Mouse (Mus musculus): ENCODE measurements around the gene 2310022A10Rik. TPM values are rescaled to one million over a fixed set of nuclear protein-coding genes. Genes with fewer than 3 reads are reported as not detected.

The 2310022A10Rik gene
- total and polyA plus RNA-seq, 2 experiments from 2014 or later: 8.7 to 28.1 TPM

- TF ChIP-seq CTCF (IDR thresholded peaks at IDR 0.05; ENCODE audit: low read depth): no peak
- DNase-seq: no peak
- no peak overlapping the region for H3K4me2 ChIP-seq (ENCODE audit: low read depth)
- no peak overlapping the region for H3K9ac ChIP-seq
- H3K27ac ChIP-seq (ENCODE audit: low read depth, low read length): no peak overlapping the region
- WGBS: 73% methylated on average over 5 of the region's 5 CpGs
- H3K4me3 ChIP-seq (ENCODE audit: low read depth, low read length): no peak overlapping the region
- ATAC-seq: no peak
- H3K36me3 ChIP-seq (ENCODE audit: insufficient read depth): peaks cover 19% of the 10 kb centered on the region
- H3K9me3 ChIP-seq (ENCODE audit: low read length): no peaks in the 10 kb centered on the region
- H3K4me1 ChIP-seq (ENCODE audit: insufficient read depth): peaks cover 24% of the 10 kb centered on the region
- no peaks in the 10 kb centered on the region for H3K27me3 ChIP-seq (ENCODE audit: insufficient read depth, low read length)
Measured at GRCm38 (mm10) chr7:27610871-27611270, 57.8 kb downstream of the 2310022A10Rik start.

GRCm38 (mm10) chr7:27612940-27613339 lies 59.9 kb downstream of the 2310022A10Rik start:
- 34% methylated on average over 4 of the region's 4 CpGs for WGBS
- no peak for ATAC-seq

DNA sequence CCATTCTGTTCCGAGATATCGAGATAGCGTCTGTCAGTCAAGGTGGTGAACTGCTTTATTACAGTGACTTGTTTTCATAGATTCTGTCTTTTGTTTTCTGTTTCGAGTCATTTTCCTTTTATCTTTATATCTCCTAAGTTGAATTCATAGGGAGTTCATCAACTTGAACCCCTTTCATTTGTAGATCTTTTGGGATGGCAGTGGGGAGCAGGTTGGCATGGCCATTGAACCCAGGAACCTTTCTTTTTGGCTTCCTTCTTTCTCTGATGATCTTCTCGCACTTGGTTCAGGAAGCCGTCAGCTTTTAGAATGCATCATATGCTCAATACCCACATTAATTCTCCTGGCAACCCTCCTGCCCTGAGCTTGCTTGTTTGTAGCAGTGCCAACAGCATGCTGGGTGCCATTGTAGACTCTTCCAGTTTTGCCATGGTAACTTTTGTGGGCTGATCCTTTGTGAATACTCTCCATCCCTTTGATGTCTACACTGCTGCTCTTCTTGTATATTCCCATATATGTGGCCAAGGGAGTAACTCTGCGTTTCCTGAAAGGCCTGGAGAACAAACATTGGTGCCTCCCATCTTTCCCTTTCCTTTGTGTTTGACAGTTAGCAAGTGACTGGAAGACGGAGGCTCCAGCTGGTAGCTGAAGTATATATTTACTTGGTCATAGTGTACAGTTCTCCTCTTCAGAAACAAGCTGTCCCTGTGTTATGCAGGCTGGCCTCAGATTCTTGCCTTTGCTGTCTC lies 60.9 kb downstream of the 2310022A10Rik start:
- Histone ChIP-seq H3K4me2 (ENCODE audit: low read depth) (no peak overlapping the region), H3K36me3 (ENCODE audit: insufficient read depth) (peaks cover 36% of the 10 kb centered on the region), H3K4me1 (ENCODE audit: insufficient read depth) (peaks cover 22% of the 10 kb centered on the region), H3K27me3 (ENCODE audit: insufficient read depth, low read length) (no peaks in the 10 kb centered on the region), H3K9ac (no peak overlapping the region), H3K27ac (ENCODE audit: low read depth, low read length) (peak overlapping the region; percentile 85), H3K4me3 (ENCODE audit: low read depth, low read length) (no peak overlapping the region), H3K9me3 (ENCODE audit: low read length) (no peaks in the 10 kb centered on the region)
- WGBS: 20% methylated on average over 8 of the region's 8 CpGs
- ATAC-seq (peak; percentile 84), DNase-seq (peak; percentile 81)
- no peak for TF ChIP-seq CTCF (IDR thresholded peaks at IDR 0.05; ENCODE audit: low read depth)

More at GRCm38 (mm10) chr7:27612940-27613339, 59.9 kb downstream of the 2310022A10Rik start:
- Histone ChIP-seq H3K4me3 (ENCODE audit: low read depth, low read length) (no peak overlapping the region), H3K4me2 (ENCODE audit: low read depth) (no peak overlapping the region), H3K27me3 (ENCODE audit: insufficient read depth, low read length) (no peaks in the 10 kb centered on the region), H3K4me1 (ENCODE audit: insufficient read depth) (peaks cover 22% of the 10 kb centered on the region), H3K27ac (ENCODE audit: low read depth, low read length) (peak overlapping the region; percentile 85; the same call in 1 of the 2 replicates), H3K36me3 (ENCODE audit: insufficient read depth) (peaks cover 37% of the 10 kb centered on the region), H3K9ac (no peak overlapping the region), H3K9me3 (ENCODE audit: low read length) (no peaks in the 10 kb centered on the region)
- TF ChIP-seq CTCF (IDR thresholded peaks at IDR 0.05; ENCODE audit: low read depth): no peak
- peak; percentile 6 for DNase-seq

DNA sequence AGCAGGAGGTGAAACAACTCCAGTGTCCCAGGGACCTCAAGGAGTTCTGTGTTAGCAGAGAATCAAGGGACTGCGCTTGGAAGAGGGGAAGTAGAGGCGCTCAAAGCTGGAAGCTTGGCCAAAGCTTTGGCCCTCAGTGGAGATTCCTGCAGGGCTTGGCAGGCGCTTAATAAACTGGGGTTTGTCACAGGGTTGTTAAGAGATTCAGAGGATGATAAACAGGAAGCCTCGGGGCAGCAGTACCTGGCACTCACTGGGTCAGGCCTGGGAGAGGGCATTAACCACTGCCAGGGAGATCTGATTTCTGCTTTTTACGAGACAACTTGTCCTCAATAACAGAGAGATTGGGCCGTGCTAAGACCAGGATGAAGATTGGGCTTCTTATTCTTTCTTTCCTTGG lies 68.0 kb downstream of the 2310022A10Rik start:
- no peak overlapping the region for H3K27ac ChIP-seq (ENCODE audit: low read depth, low read length)
- H3K4me3 ChIP-seq (ENCODE audit: low read depth, low read length): no peak overlapping the region
- no peak overlapping the region for H3K9ac ChIP-seq
- DNase-seq (peak; percentile 8), ATAC-seq (peak; percentile 23; the same call in 1 of the 2 replicates)
- H3K27me3 ChIP-seq (ENCODE audit: insufficient read depth, low read length): no peaks in the 10 kb centered on the region
- WGBS: 76% methylated on average over 6 of the region's 6 CpGs
- H3K4me1 ChIP-seq (ENCODE audit: insufficient read depth): no peaks in the 10 kb centered on the region
- no peaks in the 10 kb centered on the region for H3K9me3 ChIP-seq (ENCODE audit: low read length)
- no peak for TF ChIP-seq CTCF (IDR thresholded peaks at IDR 0.05; ENCODE audit: low read depth)
- H3K36me3 ChIP-seq (ENCODE audit: insufficient read depth): peaks cover 46% of the 10 kb centered on the region
- H3K4me2 ChIP-seq (ENCODE audit: low read depth): no peak overlapping the region

DNA sequence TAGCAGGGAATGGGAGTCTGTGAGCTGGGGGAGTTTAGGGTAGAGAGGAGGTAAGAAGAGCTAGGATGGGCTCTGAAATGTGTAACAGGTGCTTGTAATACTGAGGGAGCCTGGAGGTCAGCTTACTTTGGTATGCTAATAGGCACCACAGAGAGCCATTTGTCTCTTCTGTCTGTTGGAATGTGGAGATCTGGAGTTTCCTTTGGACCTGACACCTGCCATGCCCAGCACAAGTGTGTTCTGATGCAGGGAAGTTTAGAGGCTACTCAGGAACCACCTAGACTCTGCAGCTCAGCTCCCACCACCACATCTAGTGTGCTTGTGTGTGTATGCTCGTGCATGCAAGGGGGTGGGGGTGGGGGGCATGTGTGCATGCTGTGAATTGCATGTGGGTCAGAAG lies 69.2 kb downstream of the 2310022A10Rik start:
- DNase-seq (no peak), ATAC-seq (no peak)
- H3K9me3 ChIP-seq (ENCODE audit: low read length): no peaks in the 10 kb centered on the region
- no peaks in the 10 kb centered on the region for H3K4me1 ChIP-seq (ENCODE audit: insufficient read depth)
- H3K36me3 ChIP-seq (ENCODE audit: insufficient read depth): peaks cover 43% of the 10 kb centered on the region
- H3K27ac ChIP-seq (ENCODE audit: low read depth, low read length): no peak overlapping the region
- 82% methylated on average over 1 of the region's 1 CpGs for WGBS
- no peak overlapping the region for H3K9ac ChIP-seq
- no peak overlapping the region for H3K4me3 ChIP-seq (ENCODE audit: low read depth, low read length)
- H3K27me3 ChIP-seq (ENCODE audit: insufficient read depth, low read length): no peaks in the 10 kb centered on the region
- TF ChIP-seq CTCF (IDR thresholded peaks at IDR 0.05; ENCODE audit: low read depth): no peak
- H3K4me2 ChIP-seq (ENCODE audit: low read depth): no peak overlapping the region

DNA sequence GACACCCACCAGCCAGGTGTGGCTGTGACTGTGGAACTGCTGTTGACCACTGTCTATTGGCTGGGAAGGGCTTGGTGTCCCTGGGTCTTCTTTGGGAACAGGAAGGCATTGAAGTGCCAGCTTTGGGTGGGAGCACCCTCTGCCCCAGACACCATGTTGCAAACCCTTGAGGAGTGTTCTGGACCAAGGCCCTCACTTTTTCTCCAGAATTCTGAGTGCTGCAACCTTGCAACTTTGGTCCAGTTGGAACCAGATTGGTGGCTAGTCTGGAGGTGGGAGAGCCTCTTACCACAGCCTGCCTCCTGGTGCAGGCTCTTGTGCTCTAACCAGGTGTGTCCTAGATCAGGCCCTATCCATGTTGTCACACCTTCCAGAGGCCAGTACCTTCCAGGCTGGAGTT lies 71.9 kb downstream of the 2310022A10Rik start:
- H3K36me3 ChIP-seq (ENCODE audit: insufficient read depth): peaks cover 47% of the 10 kb centered on the region
- no peak overlapping the region for H3K9ac ChIP-seq

DNA sequence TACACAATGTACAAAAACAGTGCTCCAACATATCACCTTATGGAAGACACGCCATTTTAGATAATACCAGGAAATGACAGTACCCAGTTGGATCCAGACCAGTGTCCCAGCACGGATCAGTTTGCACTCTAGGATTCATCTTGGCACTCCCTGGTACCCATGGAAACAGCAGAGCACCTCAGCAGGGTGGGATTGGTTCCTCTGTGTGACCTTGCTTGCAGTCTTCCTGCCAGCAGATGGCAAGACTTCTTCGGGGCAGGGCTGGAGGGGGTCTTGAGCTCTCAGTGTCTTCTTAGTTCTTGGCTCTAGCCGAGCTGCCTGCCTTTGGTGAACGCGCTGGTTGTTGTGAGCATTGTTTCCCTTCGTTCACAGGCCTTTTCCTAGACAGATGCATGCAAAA lies 74.7 kb downstream of the 2310022A10Rik start:
- no peak for TF ChIP-seq CTCF (IDR thresholded peaks at IDR 0.05; ENCODE audit: low read depth)
- Histone ChIP-seq H3K36me3 (ENCODE audit: insufficient read depth) (peaks cover 59% of the 10 kb centered on the region), H3K9ac (0 out of 2 replicates have a peak overlapping the region, but pooled peaks have one; percentile 10), H3K4me1 (ENCODE audit: insufficient read depth) (no peaks in the 10 kb centered on the region), H3K4me2 (ENCODE audit: low read depth) (no peak overlapping the region), H3K9me3 (ENCODE audit: low read length) (no peaks in the 10 kb centered on the region), H3K27me3 (ENCODE audit: insufficient read depth, low read length) (no peaks in the 10 kb centered on the region), H3K4me3 (ENCODE audit: low read depth, low read length) (no peak overlapping the region), H3K27ac (ENCODE audit: low read depth, low read length) (no peak overlapping the region)
- WGBS: 73% methylated on average over 7 of the region's 7 CpGs
- ATAC-seq (no peak), DNase-seq (no peak)

More for the DNA sequence above, 71.9 kb downstream of the 2310022A10Rik start:
- no peak overlapping the region for H3K4me3 ChIP-seq (ENCODE audit: low read depth, low read length)
- ATAC-seq (no peak), DNase-seq (no peak)
- H3K4me1 ChIP-seq (ENCODE audit: insufficient read depth): no peaks in the 10 kb centered on the region
- no peak overlapping the region for H3K27ac ChIP-seq (ENCODE audit: low read depth, low read length)
- H3K4me2 ChIP-seq (ENCODE audit: low read depth): no peak overlapping the region
- no peaks in the 10 kb centered on the region for H3K27me3 ChIP-seq (ENCODE audit: insufficient read depth, low read length)
- no peak for TF ChIP-seq CTCF (IDR thresholded peaks at IDR 0.05; ENCODE audit: low read depth)
- H3K9me3 ChIP-seq (ENCODE audit: low read length): no peaks in the 10 kb centered on the region

Data from forebrain, postnatal 0 days (tissue).